Mouse (Mus musculus) kidney, adult 2 months (tissue): ENCODE data around the gene Ephb3. TPM values are rescaled to one million over a fixed set of nuclear protein-coding genes. Genes with fewer than 3 reads are reported as not detected.

ENCODE experiments used
- DNase-seq: peaks from one replicate; pipeline ENCODE4 v3.0.0; 2021
- H3K27ac ChIP-seq: fragments of 200-500 bp; 2 replicates; pipeline ENCODE4 v1.5.1; 2012; ENCODE audit warnings: low read depth, low read length, control low read depth, inconsistent platforms; ENCODE audit not compliant: insufficient read depth
- H3K27me3 ChIP-seq: fragments of 200-500 bp; replicated peaks from 2 replicates; pipeline ENCODE4 v1.6.1; 2012; ENCODE audit warnings: mild to moderate bottlenecking, moderate library complexity, low read length, inconsistent platforms; ENCODE audit not compliant: control insufficient read depth, insufficient read depth
- H3K36me3 ChIP-seq: fragments of 200-500 bp; 2 replicates; pipeline ENCODE4 v1.6.1; 2012; ENCODE audit warnings: mild to moderate bottlenecking, moderate library complexity, low read length, inconsistent platforms; ENCODE audit not compliant: control insufficient read depth, insufficient read depth
- H3K4me1 ChIP-seq: fragments of 200-500 bp; 2 replicates; pipeline ENCODE4 v1.6.1; 2011; ENCODE audit warnings: low read length; ENCODE audit not compliant: control insufficient read depth, insufficient read depth
- H3K4me3 ChIP-seq: fragments of 200-500 bp; 2 replicates; pipeline ENCODE4 v1.5.1; 2011; ENCODE audit warnings: mild to moderate bottlenecking, low read depth, low read length, control low read depth; ENCODE audit not compliant: insufficient read depth
- CTCF ChIP-seq: fragments of 200-500 bp; conservative IDR thresholded peaks from 2 replicates; pipeline ENCODE4 v1.5.1; 2011; ENCODE audit warnings: low read depth, mild to moderate bottlenecking, control low read depth, low read length, moderate library complexity, mixed read lengths; ENCODE audit not compliant: insufficient read depth, insufficient read length
- POLR2A ChIP-seq: fragments of 200-500 bp; IDR thresholded peaks from one replicate; pipeline ENCODE4 v1.6.1; 2011; ENCODE audit warnings: low read depth, low read length, control low read depth
- WGBS: fragments of 180-500 bp; shearing (Covaris S2); methylation state at CpG from one replicate; pipeline ENCODE4 v1.1.7; 2018; 5-methylcytosine and 5-hydroxymethylcytosine counted together
- polyA plus RNA-seq: library from polyadenylated mRNA; depleted of rRNA; stranded (reverse); fragments of >200 nt; gene quantifications from 2 replicates; pipeline ENCODE4 v1.2.3, GENCODE M21; 2012

Ephb3 gene
- polyA plus RNA-seq, 1 experiment, result 5.5 TPM

- Histone ChIP-seq H3K27ac (no peak overlapping the region), H3K4me3 (no peak overlapping the region), H3K4me1 (peaks cover 9% of the 10 kb centered on the region; the same call in 1 of the 2 replicates), H3K36me3 (no peaks in the 10 kb centered on the region; the same call in 1 of the 2 replicates), H3K27me3 (no peaks in the 10 kb centered on the region)
- DNase-seq, result no peak
- 96% methylated on average over 7 of the region's 7 CpGs for WGBS
- TF ChIP-seq CTCF (no peak), POLR2A (no peak)
These were observed 9.4 kb downstream of the Ephb3 start for GRCm38 (mm10) chr16:21213939-21214338.

- WGBS, result 83% methylated on average over 17 of the region's 17 CpGs
- peaks cover 9% of the 10 kb centered on the region; the same call in 1 of the 2 replicates for H3K4me1 ChIP-seq
- no peaks in the 10 kb centered on the region; the same call in 1 of the 2 replicates for H3K36me3 ChIP-seq
- H3K27me3 ChIP-seq, result no peaks in the 10 kb centered on the region
- TF ChIP-seq CTCF (no peak), POLR2A (no peak)
- H3K4me3 ChIP-seq, result no peak overlapping the region
- DNase-seq, result no peak
- H3K27ac ChIP-seq, result no peak overlapping the region
These were observed 10.2 kb downstream of the Ephb3 start for GRCm38 (mm10) chr16:21214803-21215202.

- Histone ChIP-seq H3K4me3 (no peak overlapping the region), H3K27ac (no peak overlapping the region), H3K4me1 (peaks cover 9% of the 10 kb centered on the region; the same call in 1 of the 2 replicates), H3K36me3 (no peaks in the 10 kb centered on the region; the same call in 1 of the 2 replicates), H3K27me3 (no peaks in the 10 kb centered on the region)
- no peak for TF ChIP-seq CTCF
- no peak for TF ChIP-seq POLR2A
- 50% methylated on average over 4 of the region's 4 CpGs for WGBS
- no peak for DNase-seq
These were observed 11.5 kb downstream of the Ephb3 start for GRCm38 (mm10) chr16:21216047-21216446.

- Histone ChIP-seq H3K4me1 (0 out of 2 replicates have a peak, but pooled peaks cover 3% of the 10 kb centered on the region), H3K27ac (no peak overlapping the region), H3K36me3 (no peaks in the 10 kb centered on the region; the same call in 1 of the 2 replicates), H3K4me3 (no peak overlapping the region), H3K27me3 (no peaks in the 10 kb centered on the region)
- 91% methylated on average over 14 of the region's 14 CpGs for WGBS
- no peak for DNase-seq
- TF ChIP-seq POLR2A, result no peak
- TF ChIP-seq CTCF, result no peak
These were observed 12.7 kb downstream of the Ephb3 start for GRCm38 (mm10) chr16:21217233-21217632.

GRCm38 (mm10) chr16:21219656-21220055, 15.1 kb downstream of the Ephb3 start:
- Histone ChIP-seq H3K36me3 (no peaks in the 10 kb centered on the region; the same call in 1 of the 2 replicates), H3K27ac (no peak overlapping the region), H3K4me1 (0 out of 2 replicates have a peak, but pooled peaks cover 3% of the 10 kb centered on the region), H3K4me3 (no peak overlapping the region), H3K27me3 (no peaks in the 10 kb centered on the region)
- DNase-seq, result no peak
- no peak for TF ChIP-seq CTCF
- TF ChIP-seq POLR2A, result no peak
- WGBS, result 71% methylated on average over 4 of the region's 4 CpGs

- no peaks in the 10 kb centered on the region; the same call in 1 of the 2 replicates for H3K36me3 ChIP-seq
- H3K27ac ChIP-seq, result no peak overlapping the region
- TF ChIP-seq POLR2A (no peak), CTCF (no peak)
- WGBS, result 71% methylated on average over 3 of the region's 3 CpGs
- no peak for DNase-seq
- no peak overlapping the region for H3K4me3 ChIP-seq
- no peaks in the 10 kb centered on the region for H3K27me3 ChIP-seq
- no peaks in the 10 kb centered on the region for H3K4me1 ChIP-seq
These were observed 18.5 kb downstream of the Ephb3 start for GRCm38 (mm10) chr16:21223038-21223437.

- TF ChIP-seq CTCF, result no peak
- TF ChIP-seq POLR2A, result no peak
- 60% methylated on average over 4 of the region's 4 CpGs for WGBS
- H3K27ac ChIP-seq, result no peak overlapping the region
- H3K27me3 ChIP-seq, result no peaks in the 10 kb centered on the region
- no peaks in the 10 kb centered on the region for H3K36me3 ChIP-seq
- H3K4me1 ChIP-seq, result no peaks in the 10 kb centered on the region
- DNase-seq, result no peak
- H3K4me3 ChIP-seq, result no peak overlapping the region
These were observed 20.2 kb downstream of the Ephb3 start for GRCm38 (mm10) chr16:21224648-21225240.
